Mouse (Mus musculus) retina, embryonic 14.5 days (tissue): ENCODE results near the gene 4930470P17Rik.
"Not testable (repeated sequence)": the region's sequence is repeated elsewhere in the genome, so short reads cannot be mapped to it uniquely, and the experiment has no call there.

Experiments
- DNase-seq: peaks from one replicate; pipeline ENCODE4 v3.0.0-alpha.2; 2015; ENCODE audit warnings: low spot score

4930470P17Rik gene

DNA sequence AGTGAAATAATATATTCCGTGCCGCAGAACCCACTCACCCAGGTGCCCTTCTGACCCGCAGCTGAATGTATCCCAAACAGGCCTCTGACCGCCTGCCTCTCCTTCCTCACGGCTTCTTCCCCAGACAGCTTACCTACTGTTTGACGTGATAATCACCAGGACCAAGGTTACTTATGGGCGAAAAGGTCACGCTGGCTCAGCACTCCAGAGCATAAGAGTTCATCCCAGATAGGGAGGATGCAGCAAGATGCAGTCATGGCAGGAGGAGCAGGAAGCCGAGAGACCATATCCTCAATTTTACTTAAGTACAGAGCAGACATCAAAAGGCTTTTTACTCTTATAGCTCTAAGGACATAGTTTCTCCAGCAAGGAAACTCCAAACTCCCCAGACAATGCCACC is at the start of gene 4930470P17Rik:
4930470P17Rik (minus strand) TSS at position 101 of the 400 bp plus-strand sequence.
- no peak for DNase-seq

GRCm38 (mm10) chr2:170651483-170651882 is 49.7 kb upstream of the 4930470P17Rik start:
- no peak for DNase-seq

DNA sequence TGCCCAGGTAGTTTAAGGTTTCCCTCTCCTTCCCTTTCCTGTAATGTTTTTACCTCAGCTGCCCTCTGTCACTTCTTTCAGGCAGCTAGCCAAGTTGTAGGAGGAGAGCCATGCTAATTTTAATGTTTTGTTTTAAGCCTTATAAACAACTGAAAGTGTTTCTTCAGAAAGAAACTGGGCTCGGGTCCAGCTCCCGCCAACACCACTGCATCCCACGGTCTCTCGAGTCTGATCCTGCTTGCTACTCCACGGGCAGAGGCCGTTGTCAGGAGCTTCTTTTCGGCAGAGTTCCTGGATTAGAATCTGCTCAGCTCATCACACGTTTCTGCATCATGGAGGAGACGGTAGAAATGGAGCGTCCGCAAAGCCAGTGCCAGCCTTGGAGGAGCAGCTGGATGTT is 46.7 kb upstream of the 4930470P17Rik start:
- DNase-seq: no peak

DNA sequence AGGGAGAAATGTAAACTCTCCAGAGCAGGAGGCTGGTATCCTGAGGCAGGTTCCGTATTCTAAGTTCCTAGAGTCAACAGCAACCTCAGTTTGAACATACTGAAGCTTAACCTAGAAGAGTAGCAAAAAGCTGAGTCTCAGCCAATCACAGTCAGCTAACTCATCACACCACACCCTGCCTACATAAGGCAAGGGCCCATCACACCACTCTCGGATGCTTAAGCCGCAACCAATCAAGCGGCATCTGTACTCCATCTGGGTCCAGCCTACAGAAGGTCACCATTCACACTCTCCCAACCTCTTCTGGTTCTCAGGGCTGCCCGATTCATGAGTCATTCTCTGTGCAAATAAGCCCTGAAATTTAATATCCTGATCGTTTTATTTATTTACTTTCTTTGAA is 44.4 kb upstream of the 4930470P17Rik start:
- DNase-seq: no peak

DNA sequence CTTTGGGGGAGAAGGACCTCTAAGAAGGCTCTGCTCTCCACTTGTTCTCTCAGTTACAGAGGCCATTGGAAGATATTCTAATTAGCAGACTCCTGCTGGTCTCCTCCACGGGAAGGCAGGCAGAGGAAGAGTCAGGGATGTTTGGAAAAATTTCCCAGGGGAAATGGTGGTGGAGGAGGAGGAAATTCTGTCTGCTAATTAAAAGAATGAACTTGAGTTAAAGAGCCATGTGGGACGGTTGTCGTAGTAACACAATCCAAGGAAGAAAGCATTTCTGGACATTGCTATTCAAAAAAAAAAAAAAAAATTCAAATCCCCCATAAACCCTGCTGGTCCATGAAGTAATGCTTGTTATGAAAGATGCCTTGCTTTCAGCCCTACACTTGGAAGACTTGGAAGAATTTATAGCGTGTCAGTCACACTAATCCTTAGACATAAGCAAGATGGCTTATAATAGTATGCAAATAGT is 40.6 kb upstream of the 4930470P17Rik start:
- DNase-seq: no peak

- DNase-seq: peak; percentile 67
Measured at GRCm38 (mm10) chr2:170640281-170640680, 38.5 kb upstream of the 4930470P17Rik start.

DNA sequence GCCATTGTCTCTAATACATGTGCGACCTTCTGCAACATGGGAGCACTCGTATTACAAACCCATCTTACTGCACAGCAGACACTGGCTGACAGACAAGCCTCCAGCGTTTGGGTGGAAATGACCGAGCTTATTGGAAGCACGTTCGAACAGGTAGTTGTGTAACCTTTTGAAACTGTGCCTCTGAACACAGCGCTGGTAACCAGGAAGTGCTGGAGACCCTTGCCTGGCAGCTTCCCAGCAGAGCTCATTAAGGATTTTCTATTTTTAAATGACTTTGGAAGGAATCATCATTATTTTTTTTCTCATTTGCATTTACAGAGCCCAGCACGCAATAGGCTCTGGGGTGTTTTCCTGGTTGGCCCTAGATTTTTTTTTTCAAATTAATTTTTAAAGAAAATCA is 36.9 kb upstream of the 4930470P17Rik start:
- no peak for DNase-seq

GRCm38 (mm10) chr2:170632998-170633622 is 31.3 kb upstream of the 4930470P17Rik start:
- no peak for DNase-seq

- no peak for DNase-seq
Measured at GRCm38 (mm10) chr2:170632386-170632785, 30.6 kb upstream of the 4930470P17Rik start.

- DNase-seq: no peak
Measured at GRCm38 (mm10) chr2:170631375-170631774, 29.6 kb upstream of the 4930470P17Rik start.

DNA sequence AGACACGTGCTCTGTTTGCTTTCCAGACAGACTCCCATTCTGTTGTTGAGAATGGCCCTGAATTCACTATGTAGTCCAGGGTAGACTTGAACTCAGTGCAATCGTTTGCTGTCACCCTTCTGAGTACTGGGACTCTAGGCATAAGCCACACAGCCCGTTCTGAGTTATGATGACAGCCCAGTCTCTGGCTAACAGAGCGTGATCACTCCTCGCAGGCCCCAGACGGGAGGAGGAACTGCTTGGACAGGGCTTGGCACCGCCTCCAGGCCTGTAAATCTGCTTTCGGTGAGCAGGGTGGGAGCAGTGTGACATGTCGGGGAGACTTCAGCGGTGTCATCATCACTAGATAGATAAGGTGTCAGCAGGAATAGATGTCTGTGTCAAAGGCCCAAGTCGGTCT is 28.7 kb upstream of the 4930470P17Rik start:
- no peak for DNase-seq

GRCm38 (mm10) chr2:170627991-170628390 is 26.2 kb upstream of the 4930470P17Rik start:
- DNase-seq: not testable (repeated sequence)

- not testable (repeated sequence) for DNase-seq
Measured at GRCm38 (mm10) chr2:170624201-170624880, 22.5 kb upstream of the 4930470P17Rik start.

GRCm38 (mm10) chr2:170622985-170623384 is 21.2 kb upstream of the 4930470P17Rik start:
- DNase-seq: no peak

GRCm38 (mm10) chr2:170618862-170619492 is 17.2 kb upstream of the 4930470P17Rik start:
- no peak for DNase-seq

- not testable (repeated sequence) for DNase-seq
Measured at GRCm38 (mm10) chr2:170611794-170612193, 10.0 kb upstream of the 4930470P17Rik start.

DNA sequence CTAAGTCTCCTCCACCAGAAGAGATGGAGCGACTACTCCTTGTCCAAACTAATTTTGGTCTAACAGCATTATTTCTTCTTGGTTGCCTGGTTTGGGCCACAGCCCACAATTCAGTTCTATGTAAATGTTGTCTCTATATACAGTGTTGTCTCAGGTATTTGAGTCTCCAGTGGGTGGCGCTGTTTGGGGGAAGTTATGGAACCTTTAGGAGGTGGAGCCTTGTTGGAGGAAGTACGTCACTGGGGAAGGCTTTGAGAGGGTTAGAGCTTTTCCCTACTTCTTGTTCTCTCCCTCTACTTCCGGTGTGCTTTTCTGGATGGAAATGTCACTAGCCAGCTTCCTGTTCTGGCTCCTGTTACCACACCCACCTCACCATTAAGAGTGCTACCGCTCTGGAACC is 646 bp downstream of the 4930470P17Rik start:
- no peak for DNase-seq

DNA sequence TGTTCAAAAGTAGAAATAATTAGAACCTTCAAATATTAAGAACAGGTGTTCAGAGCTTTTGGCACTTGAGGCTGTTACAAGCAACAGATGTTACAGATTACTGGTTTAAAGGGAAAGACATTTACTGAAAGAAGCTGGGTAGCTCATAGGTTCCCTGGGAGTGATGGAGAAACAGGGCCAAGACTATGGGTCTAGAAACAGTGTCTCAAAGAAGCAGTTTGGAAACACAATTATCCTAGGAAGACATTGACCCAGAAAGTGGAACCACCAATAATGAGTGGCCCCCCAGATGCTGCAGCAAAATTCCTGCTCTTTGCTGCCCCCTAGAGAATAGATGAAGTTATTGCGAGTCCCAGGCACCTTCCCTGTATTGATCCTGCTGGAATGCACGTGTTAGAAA is 4.2 kb downstream of the 4930470P17Rik start:
- peak; percentile 46 for DNase-seq

GRCm38 (mm10) chr2:170596726-170597125 is 5.1 kb downstream of the 4930470P17Rik start:
- DNase-seq: peak; percentile 76

DNA sequence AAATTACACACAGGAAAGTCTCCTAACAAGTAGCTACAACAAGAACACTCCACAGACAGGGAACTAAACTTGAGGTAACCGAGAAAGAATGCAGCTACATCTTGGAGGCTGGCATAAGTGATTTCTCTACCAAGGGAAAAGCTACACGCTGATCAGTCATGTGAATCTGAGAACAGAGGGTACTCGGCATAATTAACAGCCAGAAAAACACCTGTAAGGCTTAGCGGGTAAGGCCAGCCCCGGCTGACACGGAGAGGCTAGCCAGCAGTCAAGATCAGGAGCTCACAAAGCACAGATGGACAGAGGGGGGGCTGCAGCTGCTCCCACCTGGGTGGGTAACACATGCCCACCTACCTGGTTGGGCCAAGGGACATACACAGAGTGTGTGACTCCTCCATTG is 9.7 kb downstream of the 4930470P17Rik start:
- no peak for DNase-seq

DNA sequence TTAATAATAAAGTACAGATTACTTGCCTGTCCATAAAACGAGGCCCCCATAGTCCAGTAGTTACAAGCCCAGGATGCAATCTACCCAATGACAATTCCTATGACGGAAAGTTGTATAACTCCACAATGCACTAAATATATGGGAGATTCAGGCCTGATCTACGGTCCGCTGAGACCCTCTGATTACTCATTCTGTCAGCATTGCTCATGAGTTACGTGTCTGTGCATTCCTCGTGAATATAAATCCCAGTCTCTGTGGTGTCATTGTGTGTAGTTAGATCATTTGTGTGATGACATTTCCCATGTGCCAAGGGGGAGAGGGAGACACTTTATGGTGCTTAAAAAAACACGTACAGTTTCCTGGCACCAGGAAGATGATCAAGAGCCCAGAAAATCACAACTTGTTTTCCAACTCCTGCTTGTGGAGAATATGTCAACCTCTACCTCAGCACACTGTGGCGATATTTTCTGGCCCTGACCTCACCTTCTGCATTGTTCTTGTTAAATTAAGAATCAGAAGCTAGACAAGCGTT is 13.4 kb downstream of the 4930470P17Rik start:
- no peak for DNase-seq

- no peak for DNase-seq
Measured at GRCm38 (mm10) chr2:170584678-170585077, 17.1 kb downstream of the 4930470P17Rik start.

DNA sequence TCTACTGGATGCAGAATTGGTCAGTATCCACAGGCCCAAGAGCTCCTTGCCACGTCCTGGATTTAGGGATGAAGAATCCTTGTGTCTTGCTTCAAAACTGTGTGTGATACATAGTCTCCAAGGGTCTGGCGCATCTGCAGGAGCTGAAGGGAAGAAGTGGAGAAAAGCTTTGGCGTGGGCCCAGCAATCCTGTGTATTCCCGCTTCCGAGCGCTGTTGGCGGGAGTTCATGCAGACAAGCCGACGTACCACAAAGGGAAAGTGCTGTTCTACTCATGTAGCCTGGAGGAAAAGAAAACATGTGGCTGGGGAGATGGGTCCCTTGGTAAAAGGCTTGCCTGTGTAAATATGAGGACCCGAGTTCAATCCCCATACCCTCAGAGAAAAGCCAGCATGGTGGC is 22.3 kb downstream of the 4930470P17Rik start:
- no peak for DNase-seq
